Mouse (Mus musculus): ENCODE results near the gene Strbp. TPM values are rescaled to one million over a fixed set of nuclear protein-coding genes. Genes with fewer than 3 reads are reported as not detected.

The Strbp gene
- 10 to 100 TPM; 11.6 to 16.2 TPM for total RNA-seq (2023)

DNA sequence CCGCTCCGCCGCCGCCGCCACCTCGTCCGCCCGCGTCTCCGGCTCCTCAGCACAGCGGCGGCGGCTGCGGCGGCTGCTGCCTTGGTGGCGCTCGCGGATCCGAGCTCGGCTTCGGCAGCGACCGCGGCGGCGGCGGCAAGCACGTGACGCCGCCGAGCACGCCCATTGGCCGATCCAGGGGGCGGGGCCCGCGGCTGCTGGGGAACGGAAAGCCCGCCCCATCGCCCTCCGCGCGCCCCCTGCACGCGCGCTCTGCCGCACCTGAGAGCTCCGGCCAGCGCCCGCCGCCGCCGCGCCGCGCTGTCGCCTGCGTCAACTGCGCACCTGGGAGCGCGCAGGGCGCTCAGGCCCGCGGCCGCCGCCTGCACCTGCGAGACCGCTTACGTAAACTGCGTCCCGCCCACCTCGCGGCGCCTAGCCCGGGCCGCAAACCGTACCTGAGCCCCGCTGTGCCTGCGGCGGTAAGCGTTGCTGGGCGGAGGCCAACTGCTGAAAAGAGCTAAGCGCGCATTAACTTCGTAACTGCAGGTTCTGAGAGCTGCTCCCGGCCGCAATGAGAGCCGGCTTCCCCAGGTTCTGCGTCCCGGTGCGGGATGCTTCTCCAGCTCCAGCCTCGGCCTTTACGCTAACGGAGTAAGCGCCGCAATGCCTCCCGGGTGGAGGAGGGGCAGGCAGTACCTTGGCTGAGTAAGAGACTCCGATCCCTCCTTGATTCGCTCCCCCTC is at the start of gene Strbp:
TSS of gene Strbp (minus strand) at position 630 of the 725 bp plus-strand sequence.

DNA sequence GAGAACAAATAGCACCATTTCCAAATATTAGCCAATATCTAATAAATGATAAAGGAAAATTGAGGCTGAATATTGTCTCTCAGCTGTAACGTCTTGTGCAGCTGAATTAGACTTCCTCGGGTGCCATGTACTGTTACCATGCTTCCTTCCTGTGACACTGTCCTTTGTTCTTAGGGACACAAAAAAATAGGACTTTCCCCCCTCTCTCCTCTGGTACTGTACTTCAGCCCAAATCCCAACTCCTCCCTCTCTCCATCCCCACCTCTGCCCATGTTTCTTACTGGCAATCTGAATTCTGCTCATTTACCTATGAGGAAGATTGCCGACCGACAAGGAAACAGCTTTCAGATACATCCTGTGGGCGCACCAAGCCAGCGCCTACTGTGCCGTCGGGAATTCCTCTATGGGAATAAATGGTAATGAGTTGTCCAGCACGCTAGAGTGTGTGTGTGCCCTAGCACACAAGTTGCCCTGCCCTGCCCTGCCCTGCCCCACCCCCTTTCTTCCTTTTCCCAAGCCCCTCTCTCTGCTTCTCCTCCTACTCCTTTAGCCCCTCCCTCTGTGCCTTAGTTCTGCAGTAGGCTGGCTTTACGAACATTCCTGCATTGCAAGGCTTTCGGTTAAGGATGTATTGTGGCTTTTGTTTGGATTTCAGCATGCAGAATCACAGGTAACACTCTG is 187.5 kb downstream of the Strbp start, which contains the start of gene Gpr21:
TSS of gene Gpr21 (plus strand) at position 303 of the 681 bp plus-strand sequence.

DNA sequence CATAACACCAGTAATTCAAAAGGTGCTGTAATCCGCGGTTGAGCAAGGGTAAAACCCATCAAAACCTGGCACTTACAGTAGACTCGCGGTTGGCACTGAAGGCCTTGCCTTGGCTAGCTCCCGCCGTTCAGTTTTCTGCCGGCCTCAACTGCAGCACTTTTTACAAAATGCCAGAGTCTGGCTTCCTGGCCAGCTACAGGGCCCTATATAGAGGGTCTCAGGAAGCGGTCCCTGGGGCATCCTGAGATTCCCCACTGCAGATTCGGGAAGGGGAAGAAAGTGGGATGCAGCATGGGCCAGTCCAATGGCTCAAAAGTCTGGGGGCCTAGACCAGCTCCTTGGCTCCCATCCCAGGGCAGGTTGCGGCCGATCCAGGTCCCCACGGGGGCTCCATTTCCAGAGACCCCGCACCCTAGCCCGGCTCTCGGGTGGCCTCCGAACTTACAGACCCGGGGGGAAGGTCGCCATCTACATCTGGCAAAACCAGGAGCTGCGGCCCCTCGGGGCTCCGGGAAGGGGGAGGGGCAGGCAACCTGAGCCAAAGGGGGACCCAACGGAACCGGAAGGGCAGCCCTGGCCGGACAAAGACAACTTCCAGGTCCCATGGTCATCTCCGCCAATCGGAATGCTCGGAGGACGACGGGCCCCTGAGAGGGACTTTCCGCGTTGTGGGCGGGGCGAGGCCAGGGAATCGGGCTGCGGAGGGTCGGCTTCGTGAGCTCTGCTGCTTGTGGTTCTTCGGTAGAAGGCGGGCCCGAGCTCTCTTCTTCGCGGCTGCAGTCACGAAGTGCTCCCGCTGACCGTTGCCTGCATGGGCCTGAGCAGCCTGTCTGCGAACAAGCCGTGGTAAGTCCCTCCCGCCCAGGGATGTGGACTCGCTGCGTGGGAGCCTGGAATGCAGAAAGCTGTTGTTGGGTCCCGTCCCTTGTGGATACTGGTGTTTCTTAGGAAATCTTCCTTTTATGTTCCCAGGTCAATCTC is 260.8 kb downstream of the Strbp start, which contains the start of the genes Zbtb26, Zbtb6 and Rabgap1:
TSS of gene Zbtb26 (minus strand) at position 525 of the 981 bp plus-strand sequence.
TSS of gene Zbtb6 (minus strand) at position 561 of the 981 bp plus-strand sequence.
TSS of gene Rabgap1 (plus strand) at position 669 of the 981 bp plus-strand sequence.

Other genes with a start within 250 kb of the Strbp start
- 1 to 10 TPM; 3.6 to 3.9 TPM for gene Gpr21, start 187.5 kb downstream of the Strbp start, total RNA-seq (2023)
- under 1 TPM; 0.09 to 0.16 TPM for gene Crb2, start 72.4 kb upstream of the Strbp start, total RNA-seq (2023)